Mouse (Mus musculus): ENCODE data around the gene Cfap61.

Gene Cfap61

GRCm38 (mm10) chr2:146262215-146262614 lies 327.6 kb downstream of the Cfap61 start:
- DNase-seq = no peak

- no peak for DNase-seq
Observed at GRCm38 (mm10) chr2:146262966-146263365, 328.4 kb downstream of the Cfap61 start.

Data from kidney, adult 11 months (tissue).